Mouse (Mus musculus) kidney, postnatal 0 days (tissue): Measurements from ENCODE around the gene Rasgrf2. TPM values are rescaled to one million over a fixed set of nuclear protein-coding genes. Genes with fewer than 3 reads are reported as not detected.
A peak's percentile ranks its signal among the peaks of the same experiment; 100 is the strongest.
"Not testable (repeated sequence)": the region's sequence is repeated elsewhere in the genome, so short reads cannot be mapped to it uniquely, and the experiment has no call there.

Source experiments
- ATAC-seq: fragments of 200-750 bp; cut with Nextera tagmentation; replicated peaks from 2 replicates; pipeline ENCODE4 v1.8.0; 2017; ENCODE audit warnings: low read depth, moderate number of reproducible peaks, moderate TSS enrichment, moderate library complexity; ENCODE audit not compliant: low FRiP score
- DNase-seq: peaks from one replicate; pipeline ENCODE4 v3.0.0-alpha.2; 2016; ENCODE audit warnings: low spot score
- H3K27ac ChIP-seq: fragments of 300-500 bp; sonication (generic); 2 replicates; pipeline ENCODE4 v1.5.1; 2014; ENCODE audit warnings: mild to moderate bottlenecking
- H3K27me3 ChIP-seq: fragments of 300-500 bp; sonication (generic); 2 replicates; pipeline ENCODE4 v1.6.1; 2014; ENCODE audit warnings: low read length, mixed read lengths; ENCODE audit not compliant: insufficient read depth
- H3K36me3 ChIP-seq: fragments of 300-500 bp; sonication (generic); 2 replicates; pipeline ENCODE4 v1.6.1; 2014; ENCODE audit warnings: low read length, mixed read lengths; ENCODE audit not compliant: insufficient read depth
- H3K4me1 ChIP-seq: fragments of 300-500 bp; sonication (generic); replicated peaks from 2 replicates; pipeline ENCODE4 v1.6.1; 2014; ENCODE audit warnings: antibody characterized with exemption, low read length, mixed read lengths; ENCODE audit not compliant: insufficient read depth
- H3K4me2 ChIP-seq: fragments of 300-500 bp; sonication (generic); 2 replicates; pipeline ENCODE4 v1.6.1; 2014; ENCODE audit warnings: mild to moderate bottlenecking, low read length, moderate library complexity, mixed read lengths
- H3K4me3 ChIP-seq: fragments of 300-500 bp; sonication (generic); replicated peaks from 2 replicates; pipeline ENCODE4 v1.5.1; 2014; ENCODE audit warnings: low read depth, low read length
- H3K9ac ChIP-seq: fragments of 300-500 bp; sonication (generic); 2 replicates; pipeline ENCODE4 v1.6.1; 2014; ENCODE audit warnings: low read depth, low read length
- H3K9me3 ChIP-seq: fragments of 300-500 bp; sonication (generic); replicated peaks from 2 replicates; pipeline ENCODE4 v1.6.1; 2016; ENCODE audit warnings: low read length, inconsistent platforms, mixed read lengths
- CTCF ChIP-seq: IDR thresholded peaks from 2 replicates; pipeline ENCODE4 v1.5.1; 2016; ENCODE audit warnings: antibody characterized with exemption, low read depth, mild to moderate bottlenecking, moderate library complexity
- WGBS: fragments of 180-500 bp; shearing (Covaris S2); extraction: QIAGEN DNeasy Blood & Tissue Kit; methylation state at CpG from one replicate; pipeline ENCODE4 v1.1.7; 2014; 5-methylcytosine and 5-hydroxymethylcytosine counted together
- polyA plus RNA-seq: library from polyadenylated mRNA; unstranded; fragments of >200 nt; fragmentation: Nextera tagmentation; extraction: Ambion mirVana; gene quantifications from 2 replicates; pipeline ENCODE4 v1.2.1, GENCODE M21; 2015

Gene Rasgrf2
- 0.82 and 1.1 TPM in 2 replicates for polyA plus RNA-seq

DNA sequence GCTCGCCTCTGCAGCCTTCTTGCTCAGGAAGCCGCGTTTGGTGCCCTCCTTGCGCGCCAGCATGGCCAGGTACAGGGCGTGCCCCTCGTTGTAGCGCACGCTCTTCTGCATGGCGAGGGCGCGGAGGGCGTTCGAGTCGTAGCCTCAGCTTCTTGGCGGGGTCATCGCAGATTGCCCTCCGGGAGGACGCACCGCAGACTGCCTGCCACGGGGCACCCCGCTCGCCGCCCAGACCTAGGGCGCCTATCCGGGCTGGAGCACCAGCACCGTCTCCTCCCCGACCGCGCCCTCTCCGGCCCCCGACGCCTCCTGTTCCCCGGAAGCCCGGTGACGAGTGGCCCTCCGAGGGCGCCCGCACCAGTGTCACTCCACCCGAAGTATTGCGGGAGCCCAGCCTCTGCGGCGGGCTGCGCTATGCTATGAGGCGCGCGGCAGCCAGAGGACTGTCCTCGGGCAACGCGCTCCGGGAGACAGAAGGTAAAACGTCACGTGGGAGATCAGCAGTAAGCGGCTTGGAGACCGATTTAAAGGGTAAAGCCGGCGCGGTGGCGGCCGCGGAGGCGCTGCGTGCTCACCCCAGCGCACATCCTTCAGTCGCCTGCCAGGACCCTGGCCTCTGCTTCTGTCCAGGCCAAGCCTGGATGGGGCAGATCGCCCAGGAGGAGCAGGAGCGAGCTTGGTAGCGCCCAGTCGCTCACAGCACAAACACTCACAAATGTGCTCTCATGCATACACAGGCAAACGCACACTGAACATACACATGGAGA lies at the start of gene Rasgrf2:
TSS of gene Rasgrf2 (minus strand) at position 273 of the 767 bp plus-strand sequence.
- no peaks in the 10 kb centered on the region for H3K9me3 ChIP-seq
- 1% methylated on average over 69 of the region's 70 CpGs for WGBS

DNA sequence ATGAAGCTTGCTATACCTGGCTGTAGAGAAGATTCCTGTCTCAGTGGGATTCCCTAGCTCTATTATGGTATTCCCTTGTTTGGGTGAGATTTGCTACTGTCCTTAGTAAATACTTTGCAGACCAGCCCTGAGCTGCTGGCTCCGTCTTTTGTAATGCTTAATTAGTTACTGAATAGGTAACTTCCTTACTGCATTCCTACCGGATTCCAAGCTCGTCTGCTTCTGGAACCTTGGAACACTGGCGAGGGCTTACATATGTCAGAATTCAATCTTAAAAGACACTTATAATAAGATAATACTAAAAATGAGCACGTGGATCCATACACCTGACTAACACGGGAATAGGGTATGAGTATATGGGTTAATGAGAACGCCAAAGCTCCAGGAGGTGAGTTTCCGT lies 41.2 kb upstream of the Rasgrf2 start:
- not testable (repeated sequence) for ATAC-seq, H3K36me3 ChIP-seq
- 77% methylated on average over 8 of the region's 8 CpGs for WGBS

More for the DNA sequence above, at the start of gene Rasgrf2:
- Histone ChIP-seq H3K4me2 (peak within 1 kb of the TSS; percentile 86), H3K36me3 (no peaks in the 10 kb centered on the region), H3K4me1 (no peaks in the 10 kb centered on the region), H3K27ac (no peak within 1 kb of the TSS), H3K27me3 (peaks cover 11% of the 10 kb centered on the region; the same call in 1 of the 2 replicates), H3K4me3 (peak within 1 kb of the TSS; percentile 45), H3K9ac (peak within 1 kb of the TSS; percentile 6)
- peak; percentile 61 for ATAC-seq
- DNase-seq: peak; percentile 23
- TF ChIP-seq CTCF: no peak

DNA sequence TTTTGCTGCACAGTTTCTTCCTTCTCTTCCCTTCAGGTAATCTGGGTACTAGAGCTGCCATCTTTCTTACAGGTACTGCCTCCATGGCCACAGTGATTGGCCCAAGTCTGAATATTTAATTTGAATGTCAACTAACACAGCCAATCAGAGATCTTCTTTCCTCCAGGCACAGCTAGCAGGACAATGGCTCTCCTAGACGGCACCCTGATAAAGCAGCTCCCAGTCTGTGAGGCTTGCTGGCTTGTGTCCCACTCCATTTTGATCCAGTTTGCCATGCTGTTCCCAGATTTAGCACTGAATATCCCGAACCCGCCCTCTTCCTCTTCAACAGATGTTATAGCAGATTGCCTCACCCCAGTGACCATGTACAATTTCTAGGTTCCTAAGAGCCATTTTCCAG lies 19.1 kb upstream of the Rasgrf2 start:
- no peak overlapping the region for H3K4me2 ChIP-seq
- no peak for TF ChIP-seq CTCF
- DNase-seq (peak; percentile 3), ATAC-seq (0 out of 2 replicates have a peak, but pooled peaks have one; percentile 21)
- WGBS: 63% methylated on average over 3 of the region's 3 CpGs
- no peak overlapping the region for H3K27ac ChIP-seq
- no peak overlapping the region for H3K9ac ChIP-seq
- H3K36me3 ChIP-seq: no peaks in the 10 kb centered on the region
- H3K4me3 ChIP-seq: no peak overlapping the region
- H3K9me3 ChIP-seq: no peaks in the 10 kb centered on the region
- no peaks in the 10 kb centered on the region for H3K4me1 ChIP-seq
- H3K27me3 ChIP-seq: no peaks in the 10 kb centered on the region

More for the DNA sequence above, 41.2 kb upstream of the Rasgrf2 start:
- not testable (repeated sequence) for H3K4me2 ChIP-seq, H3K27ac ChIP-seq, H3K4me3 ChIP-seq, H3K4me1 ChIP-seq, DNase-seq, H3K9ac ChIP-seq, H3K27me3 ChIP-seq, H3K9me3 ChIP-seq

DNA sequence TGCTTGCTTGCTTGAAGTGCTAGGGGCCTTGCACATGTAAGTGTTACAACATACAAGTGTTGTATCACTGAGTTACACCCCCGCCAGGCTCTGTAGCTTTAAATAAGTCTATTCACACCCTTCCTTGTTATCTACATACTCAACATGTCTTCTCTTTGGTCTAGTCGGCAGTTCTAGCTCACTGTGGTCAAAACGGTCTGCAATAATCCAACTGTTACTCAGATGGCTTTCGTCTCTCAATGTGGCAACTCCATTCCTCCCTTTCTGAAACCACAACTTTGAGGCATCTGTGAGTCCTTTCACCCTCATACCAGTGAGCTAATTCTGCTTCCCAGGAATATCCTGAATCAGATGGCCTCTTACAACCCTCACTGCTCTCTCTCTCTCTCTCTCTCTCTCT lies 17.4 kb upstream of the Rasgrf2 start:
- no peak for DNase-seq
- no peak for TF ChIP-seq CTCF
- 79% methylated on average over 4 of the region's 4 CpGs for WGBS
- Histone ChIP-seq H3K4me1 (no peaks in the 10 kb centered on the region), H3K4me3 (no peak overlapping the region), H3K4me2 (no peak overlapping the region), H3K27me3 (no peaks in the 10 kb centered on the region), H3K27ac (no peak overlapping the region), H3K36me3 (no peaks in the 10 kb centered on the region), H3K9ac (no peak overlapping the region), H3K9me3 (peaks cover 4% of the 10 kb centered on the region; the same call in 1 of the 2 replicates)
- no peak for ATAC-seq

DNA sequence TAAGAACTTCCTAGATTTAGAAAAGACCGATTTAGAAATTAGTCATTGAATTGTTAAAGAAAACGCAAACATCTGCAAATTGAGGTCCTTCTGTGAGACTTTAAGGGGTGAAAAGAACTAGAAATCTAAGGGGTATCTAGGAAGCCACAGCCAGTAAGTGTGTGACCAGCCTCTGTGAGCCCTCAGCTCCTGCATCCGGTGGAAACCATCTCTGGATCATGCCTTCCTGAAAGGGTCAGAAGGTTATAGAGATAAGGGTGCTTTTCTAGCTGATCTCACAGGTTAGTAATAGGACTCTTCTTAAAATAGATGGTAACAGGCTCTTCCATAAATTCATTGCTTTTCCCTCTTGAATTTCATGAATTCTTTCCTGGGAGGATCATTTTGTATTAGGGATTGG lies 3.3 kb upstream of the Rasgrf2 start:
- no peak for ATAC-seq
- no peak overlapping the region for H3K4me2 ChIP-seq
- H3K4me3 ChIP-seq: no peak overlapping the region
- DNase-seq: peak; percentile 12
- H3K4me1 ChIP-seq: no peaks in the 10 kb centered on the region
- H3K27me3 ChIP-seq: peaks cover 11% of the 10 kb centered on the region; the same call in 1 of the 2 replicates
- H3K27ac ChIP-seq: no peak overlapping the region
- no peaks in the 10 kb centered on the region for H3K9me3 ChIP-seq
- H3K9ac ChIP-seq: no peak overlapping the region
- WGBS: 70% methylated on average over 3 of the region's 3 CpGs
- no peaks in the 10 kb centered on the region for H3K36me3 ChIP-seq
- no peak for TF ChIP-seq CTCF

DNA sequence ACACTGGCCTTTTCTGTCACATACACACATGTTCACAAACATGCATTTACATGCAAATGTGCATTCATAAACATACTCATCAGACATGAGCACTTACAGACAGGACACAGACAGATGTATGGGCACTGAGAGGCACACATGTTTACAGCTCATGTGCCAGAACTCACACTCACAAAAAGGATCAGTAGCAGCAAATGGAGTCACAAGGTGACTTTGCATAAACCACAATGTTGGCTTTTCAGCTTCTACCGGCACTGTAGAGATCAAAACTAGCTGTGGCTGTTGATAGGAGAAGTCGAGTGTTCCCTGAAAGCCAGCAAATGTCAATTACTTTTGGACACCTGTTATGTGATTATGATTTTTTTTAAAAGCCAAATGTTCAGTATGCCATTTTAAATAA lies 1.1 kb upstream of the Rasgrf2 start:
- Histone ChIP-seq H3K4me1 (no peaks in the 10 kb centered on the region), H3K27ac (no peak overlapping the region), H3K27me3 (peaks cover 11% of the 10 kb centered on the region; the same call in 1 of the 2 replicates), H3K4me3 (no peak overlapping the region), H3K4me2 (no peak overlapping the region), H3K36me3 (no peaks in the 10 kb centered on the region), H3K9ac (no peak overlapping the region), H3K9me3 (no peaks in the 10 kb centered on the region)
- TF ChIP-seq CTCF: no peak
- DNase-seq (no peak), ATAC-seq (no peak)
- WGBS: 72% methylated on average over 2 of the region's 2 CpGs
